Mouse (Mus musculus) liver, embryonic 14.5 days (tissue): Measurements from ENCODE around the gene Smyd3.

Experiments used
- CTCF ChIP-seq: IDR thresholded peaks from 2 replicates; pipeline ENCODE4 v1.5.1; 2016; ENCODE audit warnings: antibody characterized with exemption, low read depth, control low read depth
- EP300 ChIP-seq: IDR thresholded peaks from 2 replicates; pipeline ENCODE4 v1.6.1; 2016; ENCODE audit warnings: antibody characterized with exemption, low read depth

- TF ChIP-seq CTCF, result no peak
- TF ChIP-seq EP300, result no peak
These were observed 319.2 kb downstream of the Smyd3 start for GRCm38 (mm10) chr1:179198517-179199200.
